Mouse (Mus musculus): ENCODE data around the gene Ano3. TPM values are rescaled to one million over a fixed set of nuclear protein-coding genes. Genes with fewer than 3 reads are reported as not detected.

Gene Ano3
- polyA plus RNA-seq (2015; fragmentation: Nextera tagmentation; extraction: Ambion mirVana) = 1.2 and 1.6 TPM in 2 replicates

DNA sequence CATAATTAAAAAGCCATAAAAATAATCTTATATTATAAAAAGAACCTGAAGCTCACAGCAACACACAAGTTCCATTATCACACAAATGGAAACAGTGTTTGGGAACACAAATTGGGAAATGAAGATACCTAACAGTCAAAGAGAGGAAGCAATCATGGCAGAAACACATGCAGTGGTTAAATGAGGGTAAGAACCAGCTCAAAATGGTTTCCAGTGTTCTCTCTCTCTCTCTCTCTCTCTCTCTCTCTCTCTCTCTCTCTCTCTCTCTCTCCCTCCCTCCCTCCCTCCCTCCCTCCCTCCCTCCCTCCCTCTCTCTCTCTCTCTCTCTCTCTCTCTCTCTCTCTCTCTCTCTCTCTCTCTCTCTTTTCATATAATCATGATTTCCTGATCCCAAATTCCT lies at the start of gene Ano3:
TSS of gene Ano3 (minus strand) at position 101 of the 400 bp plus-strand sequence.

DNA sequence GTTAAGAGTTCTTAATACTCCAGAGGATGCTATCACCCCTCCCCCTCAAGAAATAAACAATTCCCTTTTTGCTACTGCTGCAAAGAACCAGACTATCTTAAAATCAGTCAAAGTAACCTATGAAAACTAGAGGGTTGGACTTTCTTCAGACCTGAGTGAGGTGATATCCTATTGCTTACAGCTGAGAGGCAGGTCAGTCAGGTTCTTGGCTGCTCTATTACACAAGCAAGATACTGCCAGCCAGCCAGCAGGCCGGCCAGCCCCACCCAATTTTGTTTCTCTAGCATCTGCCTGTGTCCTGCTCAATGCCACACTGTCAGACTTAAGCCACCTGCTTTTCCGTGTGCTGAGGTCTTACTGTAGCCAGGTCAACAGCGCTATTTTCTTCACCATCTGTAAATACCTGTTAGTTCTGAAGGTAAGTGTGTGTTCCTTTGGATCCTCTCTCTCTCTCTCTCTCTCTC lies 229.4 kb downstream of the Ano3 start, which contains the start of gene Muc15:
TSS of gene Muc15 (plus strand) at position 51 of the 464 bp plus-strand sequence.

Other genes starting within 250 kb of the Ano3 start
- 0.10 and 0.31 TPM in 2 replicates for gene Muc15, start 229.6 kb downstream of the Ano3 start, polyA plus RNA-seq (2015; fragmentation: Nextera tagmentation; extraction: Ambion mirVana)
- not detected in 2 replicates for gene Gm13941, start 155.1 kb upstream of the Ano3 start, polyA plus RNA-seq (2015; fragmentation: Nextera tagmentation; extraction: Ambion mirVana)
- gene Gm15130, start 202.0 kb upstream of the Ano3 start, polyA plus RNA-seq (2015; fragmentation: Nextera tagmentation; extraction: Ambion mirVana) = not detected in 2 replicates